Mouse (Mus musculus) CD8-positive naive resting alpha-beta T cell, adult 2 months (primary cell): ENCODE results near the gene Pheta2.
"Not testable (repeated sequence)": the region's sequence is repeated elsewhere in the genome, so short reads cannot be mapped to it uniquely, and the experiment has no call there.

Experiments
- DNase-seq, 2 experiments: peaks; one replicate each; pipeline ENCODE4 v3.0.0; 2022; ENCODE audit warnings: low read depth in 2 of 2, low spot score in 2 of 2

The Pheta2 gene

DNA sequence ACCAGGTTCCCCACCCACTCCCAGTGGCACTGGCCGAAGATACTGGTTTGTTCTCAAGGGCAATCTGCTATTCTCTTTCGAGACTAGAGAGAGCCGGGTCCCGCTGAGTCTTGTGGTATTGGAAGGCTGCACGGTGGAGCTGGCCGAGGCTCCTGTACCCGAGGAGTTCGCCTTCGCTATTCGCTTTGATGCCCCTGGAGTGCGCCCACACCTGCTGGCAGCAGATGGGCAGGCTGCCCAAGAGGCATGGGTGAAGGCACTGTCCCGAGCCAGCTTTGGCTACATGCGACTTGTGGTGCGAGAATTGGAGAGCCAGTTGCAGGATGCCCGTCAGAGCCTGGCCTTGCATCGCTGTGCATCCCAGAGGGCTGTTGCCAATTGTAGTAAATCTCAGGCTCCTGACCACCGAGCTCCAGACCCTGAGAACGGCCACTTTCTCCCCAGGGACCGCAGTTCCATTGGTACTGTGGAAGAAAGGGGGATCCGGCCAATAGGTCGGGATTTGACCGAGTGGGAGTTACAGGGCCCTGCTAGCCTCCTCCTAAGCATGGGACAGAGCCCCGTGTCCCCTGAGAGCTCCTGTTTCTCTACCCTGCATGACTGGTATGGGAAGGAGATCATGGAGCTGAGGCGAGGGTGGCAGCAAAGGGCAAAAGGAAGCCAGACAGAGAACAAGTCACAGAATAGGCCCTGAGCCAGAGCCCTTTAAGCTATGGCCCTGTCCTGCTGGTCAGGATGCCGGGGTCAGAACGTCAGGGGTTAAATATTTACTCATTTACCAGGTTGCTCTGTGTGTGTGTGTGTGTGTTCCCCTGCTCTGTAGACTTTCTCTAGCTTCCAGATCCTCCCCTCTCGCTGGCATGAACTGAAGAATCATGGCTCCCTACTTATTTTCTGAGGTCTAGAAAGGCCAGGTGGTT lies 4.9 kb downstream of the Pheta2 start:
- no peak for DNase-seq

GRCm38 (mm10) chr15:82344971-82345370 lies 6.2 kb downstream of the Pheta2 start:
- no peak for DNase-seq

DNA sequence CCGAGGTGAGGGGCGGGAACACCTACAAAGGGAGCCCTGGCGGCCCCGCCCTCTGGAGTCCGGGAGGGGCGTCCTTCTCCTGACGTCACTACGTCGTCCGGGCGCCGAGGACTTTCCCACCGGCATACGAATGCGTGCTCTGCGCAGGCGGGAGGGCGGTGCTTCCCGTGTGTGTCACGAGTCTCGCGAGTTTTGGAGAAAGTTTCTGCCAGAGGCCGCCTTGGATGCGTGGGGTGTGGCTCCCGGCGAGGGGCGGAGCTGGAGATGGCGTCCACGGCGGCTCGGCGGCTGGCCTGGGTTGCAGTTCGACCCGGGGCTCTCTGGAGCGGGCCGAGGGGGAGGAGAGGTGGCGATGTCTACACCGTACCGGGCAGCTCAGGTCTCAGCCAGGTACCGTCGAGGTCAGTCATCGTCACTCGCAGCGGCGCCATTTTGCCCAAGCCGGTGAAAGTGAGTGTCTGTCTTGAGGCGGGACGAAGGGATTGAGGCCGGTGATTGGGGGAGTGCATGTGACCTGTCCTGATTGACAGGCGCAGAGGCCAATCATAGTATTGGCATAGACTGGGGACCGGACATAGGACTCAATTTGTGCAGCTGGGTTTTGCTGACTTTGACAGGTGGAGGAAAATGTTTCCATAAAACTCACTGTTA lies 7.2 kb downstream of the Pheta2 start:
- DNase-seq: peak; percentile 96

DNA sequence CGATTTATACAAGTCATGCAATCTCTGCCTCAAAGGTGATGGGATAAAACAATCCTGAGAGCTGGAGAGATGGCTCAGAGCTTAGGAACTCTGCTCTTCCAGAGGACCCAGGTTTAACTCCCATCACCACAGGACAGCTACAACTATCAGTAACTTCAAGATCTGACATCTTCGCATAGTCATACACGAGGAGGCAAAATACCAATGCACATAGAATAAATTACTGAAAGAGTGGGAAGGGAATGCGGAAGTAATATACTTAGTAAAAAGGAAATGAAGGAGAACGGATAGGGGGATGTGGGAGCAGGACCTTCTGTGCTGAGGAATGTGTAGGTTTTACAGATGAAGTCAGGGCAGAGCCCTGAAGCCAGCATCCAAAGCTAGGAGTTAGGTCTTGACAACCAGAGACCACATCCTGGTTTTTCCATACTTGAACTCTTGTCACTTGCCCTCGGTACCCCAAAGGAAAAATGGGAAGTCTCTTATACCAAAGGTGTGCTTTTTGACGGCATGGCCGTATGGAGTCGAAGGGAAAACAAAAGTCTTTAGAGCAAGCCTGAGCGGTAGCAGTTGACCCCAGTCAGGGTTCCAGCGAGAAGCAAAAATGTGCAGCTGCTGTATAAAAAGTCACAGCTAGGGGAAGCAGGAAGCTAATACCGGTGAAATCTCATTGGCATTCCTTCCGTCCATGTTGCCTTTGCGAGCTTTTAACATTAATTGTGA lies 8.0 kb downstream of the Pheta2 start:
- DNase-seq: no peak

- DNase-seq: no peak
Observed at GRCm38 (mm10) chr15:82347303-82347676, 8.5 kb downstream of the Pheta2 start.

GRCm38 (mm10) chr15:82347852-82348251 lies 9.1 kb downstream of the Pheta2 start:
- DNase-seq: no peak

DNA sequence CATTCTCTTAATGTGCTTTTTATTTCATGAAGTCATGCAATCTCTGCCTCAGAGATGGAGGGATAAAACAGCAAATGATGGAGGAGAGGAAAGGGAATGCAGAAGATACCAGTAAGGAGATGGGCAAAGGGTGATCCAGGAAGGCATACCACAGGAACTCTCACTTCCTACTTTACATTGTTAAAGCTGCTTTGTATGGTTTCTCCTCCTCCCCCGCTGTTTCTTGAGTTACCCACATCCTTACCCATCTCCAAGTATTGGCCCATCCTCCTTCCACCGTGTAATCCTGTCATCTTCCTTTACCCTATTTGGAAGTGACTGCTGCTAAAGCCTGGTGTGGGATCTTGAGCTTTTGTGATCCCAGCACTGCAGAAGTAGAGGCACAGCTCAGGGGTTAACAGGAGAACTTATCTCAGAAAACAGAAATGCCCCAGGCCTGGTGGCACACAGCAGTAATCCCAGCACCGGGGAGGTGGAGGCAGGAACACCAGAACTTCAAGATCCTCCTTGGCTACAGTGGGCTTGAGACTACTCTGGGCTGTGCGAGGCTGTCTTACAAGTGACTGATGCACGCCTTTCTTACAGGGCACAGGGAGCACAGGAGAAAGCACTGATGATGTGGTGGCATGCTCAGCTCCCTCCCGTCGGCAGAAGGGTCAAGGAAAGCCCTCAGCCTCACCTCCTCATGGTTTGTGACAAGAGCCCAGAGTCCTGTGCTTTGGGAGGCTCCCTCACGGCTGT lies 9.7 kb downstream of the Pheta2 start:
- DNase-seq: no peak

GRCm38 (mm10) chr15:82348999-82349341 lies 10.2 kb downstream of the Pheta2 start:
- no peak for DNase-seq

DNA sequence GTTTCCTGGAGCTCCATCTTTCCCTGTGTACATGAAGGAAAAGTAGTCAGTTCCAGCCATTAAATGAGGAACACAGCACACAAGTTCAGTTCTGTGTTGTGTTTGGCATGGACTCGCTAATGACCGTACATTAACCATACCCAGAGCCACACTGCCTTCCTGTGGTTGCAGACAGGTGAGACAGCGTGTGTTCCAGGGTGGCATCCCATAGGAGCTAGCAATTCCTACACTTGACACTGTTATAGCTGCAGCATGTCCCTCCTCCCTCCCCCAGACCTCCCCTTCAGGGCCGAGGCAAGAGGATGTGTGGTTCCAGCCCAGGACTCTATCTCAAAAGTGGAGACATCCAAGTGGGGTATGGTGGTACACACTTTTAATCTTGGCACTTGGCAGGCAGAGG lies 11.6 kb downstream of the Pheta2 start:
- no peak for DNase-seq

DNA sequence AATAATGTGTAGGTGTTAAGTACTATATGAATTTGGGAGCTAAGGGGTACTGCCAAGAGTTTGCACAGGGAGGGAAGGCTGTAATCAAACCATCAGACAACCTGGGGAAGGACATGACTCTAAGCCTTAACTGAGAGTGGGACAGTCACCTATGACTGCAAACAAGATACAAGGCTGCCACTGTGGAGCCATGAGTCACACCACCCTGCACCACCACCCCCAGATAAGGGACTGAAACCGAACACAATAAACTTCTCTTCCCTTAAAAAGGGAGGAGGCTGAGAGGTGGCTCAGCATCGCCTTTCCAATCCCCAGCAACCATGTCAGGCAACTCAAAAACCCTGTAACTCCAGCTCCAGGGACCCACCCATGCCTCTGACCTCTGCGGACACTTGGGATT lies 12.7 kb downstream of the Pheta2 start:
- no peak for DNase-seq

GRCm38 (mm10) chr15:82353078-82353744 lies 14.5 kb downstream of the Pheta2 start:
- DNase-seq: no peak

GRCm38 (mm10) chr15:82353745-82354113 lies 15.0 kb downstream of the Pheta2 start:
- no peak for DNase-seq

DNA sequence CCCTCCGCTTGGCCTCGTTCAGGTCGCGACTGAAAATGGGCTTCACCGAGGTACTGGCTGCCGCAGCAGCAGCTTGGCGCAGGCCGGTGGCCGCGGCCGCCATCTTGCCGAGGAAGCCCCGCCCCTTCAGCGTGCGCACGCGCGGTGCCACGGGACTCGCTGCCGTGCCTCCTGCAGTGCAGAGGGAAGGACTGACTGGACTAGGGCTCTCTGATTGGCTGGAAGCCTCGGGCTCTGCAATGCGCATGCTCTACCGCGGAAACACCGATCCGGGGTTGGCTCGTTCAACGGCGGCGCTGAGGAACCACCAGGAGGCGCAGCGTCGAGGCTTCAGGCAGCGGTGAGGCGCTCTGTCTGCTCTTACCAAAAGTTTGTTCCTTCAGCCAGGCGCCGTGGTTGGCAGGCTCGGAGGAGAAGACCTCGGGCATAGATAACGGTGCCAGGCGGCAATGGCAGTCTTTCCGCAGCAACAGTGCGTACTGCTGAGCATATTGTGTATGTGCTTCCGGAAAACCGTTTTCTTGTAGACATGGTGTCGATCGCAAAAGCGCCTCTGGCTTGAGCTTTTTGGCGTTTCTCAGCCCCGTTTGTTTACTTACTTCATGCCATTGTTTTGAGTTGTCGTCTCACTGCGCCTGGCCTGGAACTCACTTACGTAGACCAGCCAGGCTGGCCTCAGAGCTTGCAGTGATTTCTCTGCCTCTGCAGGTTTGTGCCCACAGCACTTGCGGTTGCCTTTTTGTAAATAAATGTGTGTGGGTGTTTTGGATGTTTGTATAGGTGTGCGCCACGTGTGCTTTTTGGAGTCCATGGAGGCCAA lies 15.6 kb downstream of the Pheta2 start, which contains the start of gene Ndufa6:
Ndufa6 (minus strand) TSS at position 197 of the 820 bp plus-strand sequence.
- DNase-seq: peak; percentile 93 to 95

DNA sequence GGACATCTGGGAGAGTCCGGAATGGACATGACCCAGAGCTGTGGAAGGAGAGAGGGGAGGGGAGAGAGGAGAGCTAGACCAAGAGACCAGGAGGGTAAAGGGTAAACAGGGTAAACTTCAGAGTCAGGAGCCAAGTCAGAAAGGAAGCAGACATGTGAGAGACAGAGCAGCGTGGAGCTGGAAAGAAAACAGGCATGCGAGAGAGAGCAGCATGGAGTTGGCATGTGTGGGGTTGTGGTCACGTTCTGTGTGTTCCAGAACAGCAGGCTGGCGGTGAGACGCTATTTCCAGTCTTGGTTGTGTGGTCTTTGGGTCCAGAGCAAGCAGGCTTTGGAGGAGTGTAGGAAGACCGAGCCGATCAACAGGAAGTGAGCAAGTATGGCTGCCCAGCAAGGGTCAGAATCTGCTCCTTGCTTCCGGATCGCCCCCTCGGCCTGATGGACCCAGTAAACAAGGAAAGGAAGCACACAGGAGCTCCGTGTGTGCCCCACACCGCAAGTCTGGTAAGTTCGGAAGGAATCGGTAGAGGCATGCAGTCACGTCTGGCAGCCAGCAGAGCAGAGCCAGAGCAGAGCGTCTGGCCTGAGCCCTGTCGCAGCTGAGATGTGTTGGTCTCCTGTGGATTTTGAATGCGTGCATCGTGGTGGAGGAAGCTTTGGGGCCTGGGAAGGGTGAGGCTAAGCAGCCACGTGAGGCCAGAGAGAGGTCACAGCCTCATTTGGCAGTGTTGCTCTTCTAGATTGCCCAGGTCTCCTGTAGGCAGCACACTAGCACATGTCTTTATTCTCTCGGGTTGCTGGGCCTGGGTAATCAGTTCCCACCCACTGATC lies 19.9 kb downstream of the Pheta2 start:
- no peak for DNase-seq

GRCm38 (mm10) chr15:82361459-82362018 lies 22.8 kb downstream of the Pheta2 start:
- no peak for DNase-seq

- no peak for DNase-seq
Observed at GRCm38 (mm10) chr15:82362234-82362633, 23.5 kb downstream of the Pheta2 start.

DNA sequence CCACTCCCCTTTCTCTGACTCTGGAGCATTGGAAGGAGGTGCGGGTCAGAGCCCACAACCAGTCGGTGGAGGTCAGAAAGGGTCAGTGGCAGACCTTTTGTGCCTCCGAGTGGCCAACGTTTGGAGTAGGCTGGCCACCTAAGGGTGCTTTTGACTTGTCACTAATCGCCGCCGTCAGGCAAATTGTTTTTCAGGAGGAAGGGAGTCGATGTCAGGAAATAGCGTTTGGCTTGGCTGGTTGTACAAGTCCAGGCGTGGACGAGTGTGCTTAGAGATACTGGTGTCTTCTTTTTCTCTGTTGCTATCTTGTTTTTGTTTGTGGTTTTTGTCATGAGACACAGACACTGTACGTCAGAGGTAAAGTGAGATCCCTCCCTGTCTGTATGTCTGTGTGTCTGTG lies 25.1 kb downstream of the Pheta2 start:
- not testable (repeated sequence) for DNase-seq

- not testable (repeated sequence) for DNase-seq
Observed at GRCm38 (mm10) chr15:82364561-82364960, 25.8 kb downstream of the Pheta2 start.

DNA sequence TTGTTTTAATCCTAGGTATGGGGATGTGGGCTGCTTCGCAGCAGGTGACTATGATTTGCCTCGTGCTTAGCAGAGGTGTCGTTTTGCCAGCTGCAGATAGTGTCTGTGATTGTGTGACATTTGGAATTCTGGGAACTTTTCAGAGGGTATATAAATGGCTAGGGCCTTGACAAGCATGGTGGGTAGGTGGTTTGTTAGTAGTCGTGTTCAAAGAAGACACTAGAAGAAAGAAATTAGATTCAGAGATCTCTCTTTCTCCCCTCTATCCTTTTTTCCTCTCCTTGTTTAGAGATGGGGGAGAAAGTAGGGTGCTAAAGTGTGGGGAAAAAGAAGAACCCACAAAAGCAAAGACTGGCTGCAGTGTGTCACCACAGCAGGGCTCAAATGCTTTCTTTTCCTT lies 29.4 kb downstream of the Pheta2 start:
- DNase-seq: no peak
